Mouse (Mus musculus) layer of hippocampus, adult 8-10 months (tissue): ENCODE data around the gene Cd300lf. TPM values are rescaled to one million over a fixed set of nuclear protein-coding genes. Genes with fewer than 3 reads are reported as not detected.

Source experiments
- DNase-seq, 2 experiments: peaks; one replicate each; pipeline ENCODE4 v3.0.0; 2022; ENCODE audit warnings: low spot score in 2 of 2
- total RNA-seq, 4 experiments: library from RNA; stranded (reverse); gene quantifications; 2 replicates each; pipeline ENCODE4 v1.2.4; 2022

Cd300lf gene
- total RNA-seq = 1 to 10 TPM in 3 of 4 experiments, under 1 TPM in 1; 0.62 to 4.3 (median 1.7) TPM

DNA sequence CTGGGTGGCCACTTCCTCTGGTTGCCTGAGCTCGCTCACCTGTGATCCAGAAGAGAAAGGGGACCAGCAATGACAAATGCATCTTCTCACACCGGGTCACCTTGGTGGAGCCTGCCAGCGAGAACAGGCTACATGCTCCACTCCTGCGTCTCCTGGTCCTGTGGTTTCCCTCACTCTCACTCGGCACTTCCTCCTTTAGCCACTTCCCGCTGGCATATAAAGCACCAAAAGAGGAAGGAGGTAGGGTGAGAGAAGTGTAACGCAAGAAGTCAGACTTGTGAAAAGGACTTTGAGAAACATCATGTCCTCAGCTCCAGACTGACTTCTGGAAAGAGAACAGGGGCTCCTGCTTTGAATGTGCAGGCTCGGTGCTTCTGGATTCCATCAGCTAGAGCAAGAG lies at the start of gene Cd300lf:
Gene Cd300lf, minus strand, starts transcription at position 193 of the 400 bp plus-strand sequence.
- DNase-seq = no peak

GRCm38 (mm10) chr11:115181913-115182638 lies 48.3 kb upstream of the Cd300lf start:
- peak in 1 of 2 experiments; percentile 67 for DNase-seq

DNA sequence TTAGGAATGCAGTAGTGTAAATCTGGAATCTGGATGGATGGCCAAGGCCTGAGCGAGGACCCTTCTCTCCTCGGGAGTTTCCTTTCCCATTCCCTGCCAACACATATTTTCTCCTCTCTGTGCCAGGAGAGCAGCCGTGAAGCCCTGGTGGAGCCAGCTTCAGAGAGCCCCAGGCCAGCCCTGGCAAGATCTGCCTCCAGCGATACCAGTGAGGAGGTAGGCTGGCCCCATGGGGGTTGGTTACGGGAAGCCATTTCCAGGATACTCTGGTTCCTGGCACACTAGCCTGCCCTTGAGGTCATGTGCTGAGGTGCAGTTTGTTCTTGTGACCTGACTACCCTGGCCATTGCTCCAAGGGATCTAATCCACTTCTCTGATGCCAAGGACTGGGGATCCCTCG lies 46.1 kb upstream of the Cd300lf start:
- DNase-seq = no peak

GRCm38 (mm10) chr11:115179191-115179590 lies 45.4 kb upstream of the Cd300lf start:
- DNase-seq = peak in 1 of 2 experiments; percentile 53

- DNase-seq = no peak
Measured at GRCm38 (mm10) chr11:115178766-115179165, 45.0 kb upstream of the Cd300lf start.

GRCm38 (mm10) chr11:115177559-115178195 lies 43.9 kb upstream of the Cd300lf start:
- DNase-seq = no peak

GRCm38 (mm10) chr11:115176399-115177190 lies 42.8 kb upstream of the Cd300lf start:
- no peak for DNase-seq

- no peak for DNase-seq
Measured at GRCm38 (mm10) chr11:115173549-115174339, 40.0 kb upstream of the Cd300lf start.

DNA sequence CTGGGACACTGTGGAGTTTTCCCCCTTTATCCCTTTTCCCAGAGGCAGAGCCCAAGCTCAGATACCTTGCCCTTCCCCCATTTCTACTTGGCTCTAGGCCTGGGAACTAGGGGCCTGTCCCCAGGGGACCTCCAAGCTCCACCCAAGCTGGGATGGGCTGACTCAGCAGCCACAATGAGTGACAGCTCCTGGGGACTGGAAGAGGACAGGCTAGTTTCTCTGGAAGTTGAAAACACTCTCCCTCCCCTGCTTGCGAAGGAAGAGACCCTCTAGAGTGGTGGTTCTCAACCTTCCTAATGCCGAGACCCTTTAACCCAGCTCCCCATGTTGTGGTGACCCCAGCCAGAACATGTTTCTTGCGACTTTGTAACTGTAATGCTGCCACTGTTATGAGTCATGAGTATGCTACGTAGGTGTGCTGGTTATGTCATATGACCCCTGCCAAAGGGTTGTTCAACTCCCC lies 39.1 kb upstream of the Cd300lf start:
- DNase-seq = no peak

DNA sequence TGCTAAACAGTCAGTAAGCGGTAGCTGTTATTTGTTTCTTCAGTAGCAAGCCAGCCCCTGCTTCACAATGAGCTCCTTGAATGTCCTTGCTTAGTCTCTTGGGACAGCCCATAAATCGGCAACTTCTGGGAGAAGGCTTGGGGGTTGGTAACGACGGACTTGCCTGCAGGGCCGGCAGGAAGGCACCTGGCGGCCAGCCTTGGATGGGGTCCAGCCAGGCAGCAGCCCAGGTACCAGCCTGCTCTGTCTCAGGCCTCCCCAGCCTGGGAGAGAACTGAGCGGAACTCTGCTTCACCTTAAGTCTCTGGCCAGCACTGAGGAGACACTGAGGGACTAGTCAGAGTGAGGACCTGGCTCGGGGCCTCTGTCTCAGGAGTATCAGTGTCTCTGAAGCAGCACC lies 37.3 kb upstream of the Cd300lf start:
- DNase-seq = no peak

- no peak for DNase-seq
Measured at GRCm38 (mm10) chr11:115169430-115169829, 35.6 kb upstream of the Cd300lf start.

DNA sequence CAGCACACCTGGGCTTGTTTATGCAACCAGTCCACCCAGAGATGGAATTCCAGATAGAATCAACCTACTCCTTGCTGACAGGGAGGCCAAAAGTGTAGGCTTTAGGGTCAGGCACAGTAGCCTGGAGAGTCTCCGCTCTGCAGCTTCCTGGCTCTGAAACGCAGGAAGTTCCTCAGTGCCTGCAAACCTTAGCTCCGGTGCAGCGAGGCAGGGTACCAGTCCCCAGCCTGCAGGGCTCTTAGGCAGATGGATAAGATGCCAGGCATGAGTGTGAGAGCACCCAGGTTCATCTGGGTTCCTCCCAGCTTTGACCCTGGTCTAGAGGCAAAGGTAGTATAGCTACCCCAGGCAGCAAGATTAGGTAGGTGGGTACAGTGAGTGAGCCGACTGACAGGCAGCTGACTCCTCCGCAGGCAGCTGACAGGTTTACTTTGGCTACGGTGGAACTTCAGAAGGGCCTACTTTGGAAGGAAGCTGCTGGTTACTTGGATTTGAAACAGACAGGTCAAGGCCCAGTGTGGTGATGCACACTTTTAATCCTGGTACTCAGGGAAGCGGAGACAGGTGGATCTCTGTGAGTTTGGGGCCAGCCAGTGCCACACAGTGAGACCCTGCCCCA lies 33.9 kb upstream of the Cd300lf start:
- no peak for DNase-seq

DNA sequence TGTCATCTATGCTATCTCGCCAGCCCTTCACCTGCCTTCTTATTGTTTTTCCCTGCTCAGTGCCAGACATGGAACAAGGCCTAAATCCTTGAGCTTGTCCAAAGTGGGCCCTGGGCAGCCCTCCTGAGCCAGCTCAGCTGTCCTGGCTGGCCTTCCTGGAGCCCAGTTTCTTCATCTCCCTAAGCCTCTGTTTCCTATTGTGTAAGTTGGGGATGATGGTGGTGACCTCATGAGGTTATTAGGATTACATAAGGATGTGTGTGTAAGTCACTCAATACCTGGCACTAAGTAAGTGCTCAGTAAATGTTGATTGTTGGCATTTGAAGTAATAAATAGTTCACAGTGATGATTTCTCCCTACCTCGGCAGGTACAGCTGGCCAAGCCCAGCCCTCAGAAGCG lies 33.0 kb upstream of the Cd300lf start:
- DNase-seq = no peak

- DNase-seq = peak in 1 of 2 experiments; percentile 65
Measured at GRCm38 (mm10) chr11:115164976-115165374, 31.2 kb upstream of the Cd300lf start.

GRCm38 (mm10) chr11:115164341-115164975 lies 30.7 kb upstream of the Cd300lf start:
- no peak for DNase-seq

GRCm38 (mm10) chr11:115163568-115164150 lies 29.9 kb upstream of the Cd300lf start:
- no peak for DNase-seq

DNA sequence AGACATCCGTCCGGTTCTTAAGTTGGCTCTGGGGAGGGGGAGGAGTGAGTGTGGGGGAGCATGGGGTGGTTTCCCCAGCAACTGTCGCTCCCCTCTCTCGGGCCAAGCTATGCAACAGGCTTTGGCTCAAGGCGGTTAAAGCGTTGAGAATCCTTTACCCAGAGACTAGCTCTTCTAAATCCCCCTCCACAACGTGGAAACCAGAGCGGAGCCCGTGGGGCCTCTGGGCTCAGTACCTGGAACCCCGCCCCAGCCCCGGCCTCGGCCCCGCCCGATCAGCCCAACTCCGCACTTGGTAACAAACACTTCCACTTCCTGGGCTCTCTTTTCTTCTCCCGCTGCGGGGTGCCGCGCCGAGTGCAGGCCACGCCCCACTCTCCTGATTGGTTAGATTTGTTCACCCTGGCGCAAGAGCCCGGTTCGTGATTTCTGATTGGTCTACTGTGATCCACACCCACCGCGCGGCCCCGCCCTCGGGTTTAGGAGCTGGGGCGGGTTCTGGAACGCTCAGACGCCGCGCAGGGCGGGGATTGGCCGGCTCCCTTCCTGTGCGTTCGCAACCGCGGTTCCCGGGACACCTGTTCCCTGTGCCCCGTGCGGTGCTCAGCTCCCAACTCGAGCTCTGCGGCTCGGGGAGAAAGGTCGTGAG lies 29.2 kb upstream of the Cd300lf start, which contains the start of gene Slc9a3r1:
Gene Slc9a3r1, plus strand, starts transcription at position 510 of the 649 bp plus-strand sequence.
- DNase-seq = peak; percentile 92 to 93

DNA sequence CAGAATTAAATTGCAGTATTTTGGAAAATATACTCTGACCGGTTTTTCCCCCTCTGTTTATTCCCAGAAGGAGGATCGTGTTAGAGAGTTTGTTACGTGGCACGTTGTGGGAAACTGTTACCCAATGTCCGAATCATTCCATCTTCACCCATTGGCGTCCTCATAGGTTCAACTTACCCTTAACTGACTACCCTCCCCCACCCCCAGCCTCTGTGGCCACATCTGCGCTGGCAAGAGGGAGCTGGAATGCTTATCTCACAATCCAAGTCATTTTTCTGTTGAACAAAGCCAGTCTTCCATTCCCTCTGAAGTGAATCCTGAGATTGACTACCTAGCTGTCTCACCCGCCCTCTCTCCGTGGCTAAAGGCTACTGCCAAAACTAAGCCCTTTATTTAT lies 28.4 kb upstream of the Cd300lf start:
- DNase-seq = no peak

DNA sequence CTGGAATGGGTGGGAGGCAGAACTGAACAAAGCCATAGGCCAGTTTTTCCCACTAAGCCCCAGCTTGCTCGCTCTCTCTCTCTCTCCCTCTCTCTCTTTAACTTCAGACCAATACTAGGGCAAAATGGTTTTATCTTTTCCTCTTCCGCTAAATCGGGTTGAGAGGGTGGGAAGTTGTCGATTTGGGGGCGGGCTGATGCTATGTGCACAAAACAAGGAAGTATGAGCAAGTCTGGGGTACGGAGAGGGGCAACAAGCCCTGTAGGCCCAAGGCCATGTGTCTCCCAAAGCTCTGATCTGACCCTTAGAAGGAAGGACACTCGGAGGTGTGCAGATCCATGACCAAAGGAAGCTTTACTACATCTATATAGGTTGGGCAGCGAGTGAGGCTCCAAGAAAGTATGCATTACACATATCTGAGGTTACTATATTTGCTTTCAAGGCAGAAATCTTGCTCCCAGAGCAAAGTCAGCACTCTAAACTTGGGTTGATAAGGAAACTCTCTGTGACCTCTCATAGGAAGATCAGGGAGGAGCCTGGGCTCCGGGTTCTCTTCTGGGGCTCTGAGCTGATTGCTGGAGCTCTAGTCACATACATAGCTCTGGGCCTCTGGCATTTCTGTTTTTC lies 27.9 kb upstream of the Cd300lf start:
- no peak for DNase-seq
